Mouse (Mus musculus) spleen, postnatal 14 days (tissue): ENCODE data around the gene Ice1.

Source experiments
- DNase-seq, 2 experiments: peaks; one replicate each; pipeline ENCODE4 v3.0.0; 2021 to 2022; ENCODE audit warnings: low spot score in 2 of 2

The Ice1 gene

GRCm38 (mm10) chr13:70574216-70574615 is 63.2 kb downstream of the Ice1 start:
- no peak for DNase-seq

GRCm38 (mm10) chr13:70567889-70568288 is 69.5 kb downstream of the Ice1 start:
- DNase-seq = no peak

GRCm38 (mm10) chr13:70553456-70553855 is 84.0 kb downstream of the Ice1 start:
- no peak for DNase-seq

- DNase-seq = no peak
Observed at GRCm38 (mm10) chr13:70547457-70547856, 90.0 kb downstream of the Ice1 start.

- DNase-seq = no peak
Observed at GRCm38 (mm10) chr13:70545261-70545660, 92.2 kb downstream of the Ice1 start.

- no peak for DNase-seq
Observed at GRCm38 (mm10) chr13:70539842-70540241, 97.6 kb downstream of the Ice1 start.

- no peak for DNase-seq
Observed at GRCm38 (mm10) chr13:70533412-70533811, 104.0 kb downstream of the Ice1 start.

GRCm38 (mm10) chr13:70532719-70533118 is 104.7 kb downstream of the Ice1 start:
- DNase-seq = no peak

- no peak for DNase-seq
Observed at GRCm38 (mm10) chr13:70517651-70518050, 119.8 kb downstream of the Ice1 start.

GRCm38 (mm10) chr13:70515004-70515403 is 122.4 kb downstream of the Ice1 start:
- no peak for DNase-seq

GRCm38 (mm10) chr13:70510199-70510598 is 127.2 kb downstream of the Ice1 start:
- DNase-seq = no peak

- no peak for DNase-seq
Observed at GRCm38 (mm10) chr13:70509375-70510016, 127.9 kb downstream of the Ice1 start.

- DNase-seq = no peak
Observed at GRCm38 (mm10) chr13:70508708-70509374, 128.6 kb downstream of the Ice1 start.
